Mouse (Mus musculus) kidney, embryonic 15.5 days (tissue): ENCODE measurements at regions not wholly inside any gene's neighbourhood (a gene's known extent, or its start where the extent isn't known, plus 50 kb on each side); places are given as distances from the start of the nearest gene placed in this dataset.

Source experiments
- ATAC-seq: fragments of 200-750 bp; cut with Nextera tagmentation; replicated peaks from 2 replicates; pipeline ENCODE4 v1.8.0; 2017; ENCODE audit warnings: moderate TSS enrichment; ENCODE audit not compliant: low FRiP score
- H3K27ac ChIP-seq: fragments of 300-500 bp; sonication (generic); 2 replicates; pipeline ENCODE4 v1.5.1; 2015; ENCODE audit warnings: mild to moderate bottlenecking, inconsistent platforms
- H3K27me3 ChIP-seq: fragments of 300-500 bp; sonication (generic); 2 replicates; pipeline ENCODE4 v1.6.1; 2015; ENCODE audit warnings: inconsistent platforms
- H3K36me3 ChIP-seq: fragments of 300-500 bp; sonication (generic); 2 replicates; pipeline ENCODE4 v1.6.1; 2015; ENCODE audit warnings: inconsistent platforms
- H3K4me1 ChIP-seq: fragments of 300-500 bp; sonication (generic); 2 replicates; pipeline ENCODE4 v1.6.1; 2015; ENCODE audit warnings: inconsistent platforms
- H3K4me2 ChIP-seq: fragments of 300-500 bp; sonication (generic); 2 replicates; pipeline ENCODE4 v1.6.1; 2015; ENCODE audit warnings: moderate library complexity, mild to moderate bottlenecking, inconsistent platforms
- H3K4me3 ChIP-seq: fragments of 300-500 bp; sonication (generic); replicated peaks from 2 replicates; pipeline ENCODE4 v1.5.1; 2015; ENCODE audit warnings: mild to moderate bottlenecking, inconsistent platforms
- H3K9ac ChIP-seq: fragments of 300-500 bp; sonication (generic); 2 replicates; pipeline ENCODE4 v1.6.1; 2015; ENCODE audit warnings: mild to moderate bottlenecking, inconsistent platforms
- H3K9me3 ChIP-seq: fragments of 300-500 bp; sonication (generic); replicated peaks from 2 replicates; pipeline ENCODE4 v1.6.1; 2016; ENCODE audit warnings: inconsistent platforms
- WGBS: fragments of 180-500 bp; shearing (Covaris S2); methylation state at CpG from one replicate; pipeline ENCODE4 v1.1.7; 2015; ENCODE audit warnings: mixed read lengths; 5-methylcytosine and 5-hydroxymethylcytosine counted together

DNA sequence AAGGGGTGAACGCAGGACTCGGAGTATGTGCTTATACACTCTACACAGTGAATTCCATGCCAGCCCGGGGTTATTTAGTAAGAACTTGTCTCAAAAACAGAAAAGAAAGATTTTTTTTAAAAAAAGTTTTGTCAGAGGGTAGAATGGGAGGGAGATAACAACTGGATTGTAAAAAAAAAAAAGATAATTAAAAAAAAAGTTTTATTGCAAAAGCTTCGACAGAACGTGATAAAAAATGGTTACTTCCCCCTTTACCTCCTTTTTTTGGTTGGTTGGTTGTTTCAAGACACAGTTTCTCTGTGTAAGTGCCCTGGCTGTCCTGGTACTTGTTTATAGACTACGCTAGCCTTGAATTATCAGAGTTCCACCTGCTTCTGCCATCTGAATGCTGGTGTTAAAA lies 79.2 kb upstream of the Acsl1 start:
- H3K4me3 ChIP-seq = no peak overlapping the region
- no peaks in the 10 kb centered on the region for H3K4me1 ChIP-seq
- no peaks in the 10 kb centered on the region for H3K36me3 ChIP-seq
- H3K27me3 ChIP-seq = no peaks in the 10 kb centered on the region
- ATAC-seq = no peak
- H3K4me2 ChIP-seq = no peak overlapping the region
- WGBS = 89% methylated on average over 6 of the region's 6 CpGs
- no peak overlapping the region for H3K9ac ChIP-seq
- no peak overlapping the region for H3K27ac ChIP-seq
- no peaks in the 10 kb centered on the region for H3K9me3 ChIP-seq

DNA sequence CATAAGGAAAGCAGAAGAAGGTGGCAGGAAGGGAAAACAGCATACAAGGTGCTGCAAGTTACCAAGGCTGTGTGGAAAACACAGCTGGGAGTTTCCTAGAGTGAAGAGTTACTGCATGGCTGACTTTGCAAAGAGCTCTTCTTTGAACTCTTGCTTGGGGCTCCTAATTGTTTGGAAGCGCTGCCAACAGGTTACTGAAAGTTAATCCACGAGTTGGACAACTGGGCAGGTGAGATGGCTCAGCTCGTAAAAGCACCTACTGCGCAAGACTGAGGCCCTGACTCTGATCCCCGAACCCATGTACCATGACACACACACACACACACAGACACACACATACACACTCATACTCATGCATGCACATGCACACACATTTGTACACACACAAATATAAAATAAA lies 77.5 kb upstream of the Acsl1 start:
- Histone ChIP-seq H3K9me3 (no peaks in the 10 kb centered on the region), H3K4me3 (no peak overlapping the region), H3K4me2 (no peak overlapping the region), H3K9ac (no peak overlapping the region), H3K36me3 (no peaks in the 10 kb centered on the region), H3K27me3 (no peaks in the 10 kb centered on the region), H3K27ac (no peak overlapping the region), H3K4me1 (no peaks in the 10 kb centered on the region)
- ATAC-seq = no peak
- WGBS = 68% methylated on average over 5 of the region's 5 CpGs

DNA sequence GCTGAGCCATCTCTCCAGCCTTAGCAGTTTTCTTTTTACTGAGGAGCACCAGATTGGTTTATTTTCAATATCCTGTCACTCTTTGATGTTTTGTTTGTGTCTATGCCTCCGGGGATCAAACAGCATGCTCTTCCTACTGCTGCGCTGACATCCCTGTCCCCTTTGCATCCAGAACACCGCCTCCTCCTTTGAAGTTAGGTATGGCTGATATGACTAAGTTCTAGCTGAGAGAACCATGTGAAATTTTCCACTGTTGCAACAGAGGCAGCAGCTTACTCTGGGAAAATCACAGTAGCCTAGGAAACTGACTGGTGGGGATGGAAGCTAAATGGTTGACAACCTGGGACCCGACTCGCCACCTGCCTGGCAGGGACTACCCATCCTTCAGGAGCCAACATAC lies 76.1 kb upstream of the Acsl1 start:
- H3K27me3 ChIP-seq = no peaks in the 10 kb centered on the region
- no peaks in the 10 kb centered on the region for H3K36me3 ChIP-seq
- no peaks in the 10 kb centered on the region for H3K9me3 ChIP-seq
- no peak overlapping the region for H3K4me3 ChIP-seq
- 76% methylated on average over 5 of the region's 5 CpGs for WGBS
- no peaks in the 10 kb centered on the region for H3K4me1 ChIP-seq
- no peak overlapping the region for H3K4me2 ChIP-seq
- no peak for ATAC-seq
- H3K9ac ChIP-seq = no peak overlapping the region
- H3K27ac ChIP-seq = no peak overlapping the region

DNA sequence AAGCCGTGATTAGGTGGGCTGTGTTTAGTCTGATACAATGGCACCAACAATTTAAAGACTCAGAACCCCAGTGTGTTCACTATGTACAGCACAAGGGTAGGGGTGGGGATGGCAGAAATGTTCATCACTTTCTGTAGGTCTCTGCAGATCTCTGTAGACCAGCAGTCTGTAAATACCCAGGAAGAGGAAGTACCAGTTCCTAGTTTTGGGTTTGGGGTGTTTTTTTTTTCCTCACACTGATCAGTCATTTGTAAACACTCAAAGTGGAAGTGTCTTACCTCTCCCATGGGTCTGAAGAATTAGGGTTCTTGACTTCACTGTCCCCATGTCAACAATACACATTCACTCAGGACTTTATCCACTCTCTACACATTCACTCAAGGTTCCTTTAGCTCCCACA lies 75.5 kb upstream of the Acsl1 start:
- ATAC-seq = no peak
- Histone ChIP-seq H3K4me3 (no peak overlapping the region), H3K9me3 (no peaks in the 10 kb centered on the region), H3K27me3 (no peaks in the 10 kb centered on the region), H3K36me3 (no peaks in the 10 kb centered on the region), H3K27ac (no peak overlapping the region), H3K4me1 (no peaks in the 10 kb centered on the region), H3K9ac (no peak overlapping the region), H3K4me2 (no peak overlapping the region)
- 88% methylated on average over 1 of the region's 1 CpGs for WGBS

DNA sequence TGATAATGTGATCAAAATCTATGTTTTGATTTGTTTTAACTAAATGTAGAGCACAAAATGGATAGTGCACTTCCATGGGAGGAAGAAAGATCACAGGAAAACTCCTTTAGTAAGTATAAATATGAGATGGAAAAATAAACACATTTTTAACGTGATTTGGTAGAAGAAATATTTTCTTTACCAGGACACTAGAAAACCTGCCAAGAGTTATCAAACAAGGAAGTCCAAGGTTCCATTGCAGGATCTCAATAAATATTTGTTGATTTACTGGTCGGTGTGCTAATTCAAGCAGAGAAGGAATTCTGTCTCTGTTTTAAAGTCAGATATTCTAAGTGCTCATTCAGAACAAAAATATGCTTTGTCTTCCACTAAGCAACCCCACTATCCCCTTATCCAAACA lies 73.8 kb upstream of the Acsl1 start:
- Histone ChIP-seq H3K4me3 (no peak overlapping the region), H3K9ac (no peak overlapping the region), H3K27ac (no peak overlapping the region), H3K4me2 (no peak overlapping the region), H3K9me3 (no peaks in the 10 kb centered on the region), H3K27me3 (no peaks in the 10 kb centered on the region), H3K36me3 (no peaks in the 10 kb centered on the region), H3K4me1 (no peaks in the 10 kb centered on the region)
- ATAC-seq = no peak
- 53% methylated on average over 2 of the region's 2 CpGs for WGBS

DNA sequence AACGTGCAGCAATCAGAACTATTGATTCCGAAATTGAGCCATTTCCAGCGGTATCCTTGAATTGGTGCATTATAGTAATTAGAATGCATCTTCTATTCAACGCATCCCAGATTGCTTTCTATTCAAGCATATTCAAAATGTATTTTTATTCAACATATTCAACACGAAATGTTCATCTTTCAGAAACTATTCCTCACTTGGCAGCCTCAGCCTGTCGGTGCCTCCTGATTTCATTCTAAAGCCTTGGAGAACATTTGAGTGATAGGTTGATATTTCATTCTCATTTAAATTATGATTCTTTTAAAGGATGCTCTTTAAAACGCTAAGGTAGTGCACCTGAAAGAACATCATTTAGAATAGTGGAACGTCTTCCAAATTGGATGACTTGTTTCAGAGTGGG lies 73.1 kb upstream of the Acsl1 start:
- Histone ChIP-seq H3K4me3 (no peak overlapping the region), H3K4me1 (no peaks in the 10 kb centered on the region), H3K9me3 (no peaks in the 10 kb centered on the region), H3K9ac (no peak overlapping the region), H3K27ac (no peak overlapping the region), H3K4me2 (no peak overlapping the region), H3K36me3 (no peaks in the 10 kb centered on the region), H3K27me3 (no peaks in the 10 kb centered on the region)
- 81% methylated on average over 8 of the region's 8 CpGs for WGBS
- ATAC-seq = no peak

DNA sequence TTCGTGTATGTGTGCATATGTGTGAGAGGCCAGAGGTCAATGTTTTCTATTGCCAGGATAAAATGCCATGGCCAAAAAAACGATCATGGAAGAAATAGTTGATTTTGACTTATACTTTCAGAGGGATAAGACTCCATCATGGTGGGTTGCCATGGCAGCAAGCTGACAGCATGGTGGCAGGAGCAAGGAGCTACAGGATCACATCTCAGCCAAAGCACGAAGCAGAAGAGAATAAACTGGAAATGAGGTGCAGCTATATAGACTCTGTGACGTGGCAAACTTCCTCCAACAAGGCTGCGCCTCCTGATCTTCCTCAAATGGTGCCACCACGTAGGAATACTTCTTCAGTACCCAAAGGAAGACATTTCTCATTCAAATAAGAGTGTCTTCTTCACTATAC lies 70.2 kb upstream of the Acsl1 start:
- Histone ChIP-seq H3K36me3 (no peaks in the 10 kb centered on the region), H3K4me3 (no peak overlapping the region)

DNA sequence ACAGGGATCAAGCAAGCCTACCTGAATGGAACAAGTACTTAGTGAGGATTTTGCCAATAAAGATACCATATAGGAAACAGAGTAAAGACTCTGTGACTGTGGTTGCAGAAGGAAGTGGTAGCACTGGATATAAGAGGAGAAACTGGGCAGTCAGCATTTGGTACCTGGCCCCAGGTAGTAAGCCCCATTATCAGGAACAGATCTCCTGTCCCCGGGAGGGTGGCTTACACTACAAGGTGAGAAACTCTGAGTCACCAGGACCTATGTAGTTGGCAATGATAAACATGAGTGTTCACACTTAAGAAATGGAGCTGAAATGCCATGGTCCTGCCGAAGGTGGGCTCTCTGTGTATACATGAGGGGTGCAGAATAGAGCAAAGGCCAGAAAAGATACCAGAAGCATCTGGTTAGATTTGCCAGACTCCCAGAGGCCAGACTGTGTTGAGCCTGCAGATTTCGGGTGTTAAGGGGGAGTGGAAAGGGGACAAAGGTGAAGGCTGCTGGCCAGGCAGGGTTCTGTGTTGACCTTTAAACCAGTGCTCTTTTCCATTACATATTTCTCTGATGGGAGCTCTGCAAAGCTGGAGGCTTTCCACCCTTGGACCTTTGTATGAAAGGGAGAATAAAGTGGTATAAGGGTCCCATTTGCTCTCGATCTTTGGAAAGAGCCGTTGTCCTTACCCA lies 66.8 kb upstream of the Acsl1 start:
- Histone ChIP-seq H3K4me1 (no peaks in the 10 kb centered on the region), H3K9me3 (no peaks in the 10 kb centered on the region), H3K4me3 (no peak overlapping the region), H3K9ac (no peak overlapping the region), H3K27ac (no peak overlapping the region), H3K4me2 (no peak overlapping the region), H3K27me3 (no peaks in the 10 kb centered on the region), H3K36me3 (no peaks in the 10 kb centered on the region)
- WGBS = 80% methylated on average over 5 of the region's 5 CpGs
- ATAC-seq = no peak

More for the DNA sequence above, 70.2 kb upstream of the Acsl1 start:
- Histone ChIP-seq H3K4me2 (no peak overlapping the region), H3K4me1 (no peaks in the 10 kb centered on the region), H3K27ac (no peak overlapping the region), H3K9ac (no peak overlapping the region), H3K27me3 (no peaks in the 10 kb centered on the region), H3K9me3 (no peaks in the 10 kb centered on the region)
- no peak for ATAC-seq
- WGBS = 79% methylated on average over 6 of the region's 6 CpGs

DNA sequence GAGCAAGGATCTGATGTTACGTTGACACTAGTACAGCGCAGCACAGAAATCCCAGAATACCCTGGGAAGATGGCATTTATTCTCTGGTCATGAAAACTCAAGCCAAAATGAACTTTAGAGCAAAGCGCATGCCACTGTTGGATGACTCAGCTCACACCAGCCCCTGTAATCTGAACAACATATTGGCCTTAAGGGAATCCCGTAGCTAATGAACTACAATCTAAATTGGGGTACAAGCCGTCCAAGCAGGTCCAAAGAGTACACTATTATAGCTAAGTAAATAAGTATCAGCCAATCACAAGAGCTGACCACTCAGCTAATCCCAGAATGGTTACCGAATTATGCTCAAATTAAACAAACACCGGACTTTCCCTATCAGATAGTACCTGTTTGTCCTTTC lies 62.0 kb upstream of the Acsl1 start:
- Histone ChIP-seq H3K36me3 (no peaks in the 10 kb centered on the region), H3K9me3 (no peaks in the 10 kb centered on the region), H3K27me3 (no peaks in the 10 kb centered on the region), H3K4me2 (no peak overlapping the region), H3K4me3 (no peak overlapping the region), H3K27ac (no peak overlapping the region), H3K9ac (no peak overlapping the region), H3K4me1 (no peaks in the 10 kb centered on the region)
- ATAC-seq = no peak
- 96% methylated on average over 7 of the region's 7 CpGs for WGBS

DNA sequence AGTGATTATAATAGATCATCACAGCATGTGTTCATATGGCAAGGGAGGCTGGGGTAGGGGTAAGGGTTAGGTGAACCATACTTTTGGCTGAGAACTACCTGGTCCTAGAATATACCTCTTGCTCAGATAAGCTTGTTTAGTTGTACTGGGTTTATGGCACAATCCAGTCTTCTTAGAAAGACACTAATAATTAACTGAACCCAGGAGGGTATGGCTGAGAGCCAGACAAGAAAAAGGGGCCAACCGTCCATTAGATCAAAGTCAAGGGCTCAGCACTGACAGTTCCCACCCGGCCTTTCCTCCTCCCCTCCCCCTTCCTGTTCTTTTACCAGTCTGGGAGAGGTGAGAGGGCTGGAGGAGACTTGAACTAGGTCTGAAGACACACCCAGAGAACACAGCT lies 61.5 kb upstream of the Acsl1 start:
- no peaks in the 10 kb centered on the region for H3K9me3 ChIP-seq
- H3K27me3 ChIP-seq = no peaks in the 10 kb centered on the region
- no peaks in the 10 kb centered on the region for H3K36me3 ChIP-seq
- H3K4me3 ChIP-seq = no peak overlapping the region
- no peak overlapping the region for H3K27ac ChIP-seq
- peak; percentile 82 for ATAC-seq
- no peak overlapping the region for H3K4me2 ChIP-seq
- H3K4me1 ChIP-seq = no peaks in the 10 kb centered on the region
- 18% methylated on average over 2 of the region's 2 CpGs for WGBS
- no peak overlapping the region for H3K9ac ChIP-seq

DNA sequence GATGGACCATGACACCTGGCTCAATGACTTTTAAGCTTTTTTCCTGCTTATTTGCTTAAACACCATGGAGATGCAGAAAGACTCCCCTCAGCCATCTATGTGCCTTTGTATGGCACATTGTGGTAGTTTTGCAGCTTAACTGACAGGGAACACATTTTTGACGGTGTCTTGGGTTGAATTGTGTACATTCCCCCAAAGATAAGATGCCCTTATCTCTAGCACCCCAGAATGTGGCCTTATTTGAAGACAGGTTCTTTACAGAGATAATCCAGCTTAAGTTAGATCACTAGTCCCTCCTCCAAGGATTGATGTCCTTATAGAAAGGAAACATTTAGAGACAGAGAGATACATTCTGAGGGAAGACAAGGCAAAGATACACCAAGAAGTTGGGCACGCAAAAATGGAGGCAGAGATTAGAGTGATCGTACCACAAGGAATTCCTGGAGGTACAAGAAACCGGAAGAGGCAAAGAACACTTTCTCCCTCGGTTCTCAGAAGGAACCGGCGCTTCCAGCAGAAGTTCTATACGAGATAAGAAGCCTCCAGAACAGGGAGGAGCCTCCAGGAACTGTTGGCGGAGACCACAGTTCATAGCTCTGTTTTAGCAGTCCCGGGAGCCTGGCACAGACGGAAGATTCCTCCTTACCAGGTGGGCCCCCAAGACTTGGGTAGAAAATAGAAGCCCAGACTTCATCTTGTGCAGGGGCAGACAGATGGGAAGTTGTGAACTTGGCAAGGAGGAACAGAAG lies 58.8 kb upstream of the Acsl1 start:
- Histone ChIP-seq H3K36me3 (no peaks in the 10 kb centered on the region), H3K4me3 (no peak overlapping the region), H3K4me2 (no peak overlapping the region), H3K27me3 (no peaks in the 10 kb centered on the region), H3K27ac (no peak overlapping the region), H3K9me3 (no peaks in the 10 kb centered on the region), H3K9ac (no peak overlapping the region), H3K4me1 (no peaks in the 10 kb centered on the region)
- WGBS = 86% methylated on average over 11 of the region's 11 CpGs
- no peak for ATAC-seq

DNA sequence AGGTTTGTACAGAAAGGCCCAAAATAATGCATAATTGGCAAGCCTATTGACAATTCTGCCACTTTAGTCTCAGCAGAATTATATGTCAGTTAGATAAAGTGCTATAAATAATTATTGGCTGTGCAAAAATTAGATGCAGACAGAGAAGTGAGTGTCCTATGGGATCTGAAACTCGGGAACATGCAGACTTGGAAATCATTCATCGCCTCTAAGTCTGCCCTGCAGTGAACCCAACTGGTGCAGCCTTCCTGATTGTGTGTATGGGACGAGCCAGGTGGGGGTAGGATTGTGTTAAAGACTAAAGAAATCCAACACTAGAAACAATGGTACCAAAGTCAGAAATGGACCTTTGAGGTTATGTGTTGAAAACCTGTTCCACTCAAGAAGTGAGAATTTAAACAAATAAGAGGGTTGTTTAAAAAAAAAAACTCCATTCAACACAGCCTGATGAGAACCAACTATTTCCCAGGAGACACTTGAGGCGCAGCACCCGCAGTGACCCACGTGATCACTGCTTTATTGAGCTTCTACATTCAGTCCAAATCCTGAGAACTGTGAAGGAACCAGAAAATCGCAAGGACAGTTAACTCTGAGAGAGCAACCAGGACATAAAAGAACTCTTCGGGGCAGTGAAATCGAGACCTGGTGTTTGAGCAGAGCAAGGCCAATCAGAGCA lies 57.4 kb upstream of the Acsl1 start:
- no peaks in the 10 kb centered on the region for H3K9me3 ChIP-seq
- H3K4me2 ChIP-seq = no peak overlapping the region
- WGBS = 67% methylated on average over 9 of the region's 9 CpGs
- H3K36me3 ChIP-seq = no peaks in the 10 kb centered on the region
- no peak overlapping the region for H3K4me3 ChIP-seq
- no peak for ATAC-seq
- no peaks in the 10 kb centered on the region for H3K4me1 ChIP-seq
- H3K9ac ChIP-seq = no peak overlapping the region
- no peaks in the 10 kb centered on the region for H3K27me3 ChIP-seq
- H3K27ac ChIP-seq = no peak overlapping the region
